Mouse (Mus musculus): ENCODE data around the gene Gpbar1. TPM values are rescaled to one million over a fixed set of nuclear protein-coding genes. Genes with fewer than 3 reads are reported as not detected.

Gene Gpbar1
- polyA plus RNA-seq (2016; fragmentation: Nextera tagmentation; extraction: Ambion mirVana) = 0.37 and 0.41 TPM in 2 replicates

DNA sequence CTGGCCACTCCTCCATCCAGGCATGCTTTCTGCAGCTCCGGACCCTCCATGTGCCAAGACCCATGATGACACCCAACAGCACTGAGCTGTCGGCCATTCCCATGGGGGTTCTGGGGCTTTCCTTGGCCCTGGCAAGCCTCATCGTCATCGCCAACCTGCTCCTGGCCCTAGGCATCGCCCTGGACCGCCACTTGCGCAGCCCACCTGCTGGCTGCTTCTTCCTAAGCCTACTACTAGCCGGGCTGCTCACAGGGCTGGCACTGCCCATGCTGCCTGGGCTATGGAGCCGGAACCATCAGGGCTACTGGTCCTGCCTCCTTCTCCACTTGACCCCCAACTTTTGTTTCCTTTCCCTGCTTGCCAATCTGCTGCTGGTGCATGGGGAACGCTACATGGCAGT is at the start of gene Gpbar1:
TSS of gene Gpbar1 (plus strand) at position 13 of the 400 bp plus-strand sequence.
- 90% methylated on average over 10 of the region's 10 CpGs for WGBS
- ATAC-seq (ENCODE audit: insufficient number of reproducible peaks, low FRiP score) = no peak
- H3K9ac ChIP-seq = no peak within 1 kb of the TSS; the same call in 1 of the 2 replicates
- no peak within 1 kb of the TSS for H3K4me3 ChIP-seq
- H3K36me3 ChIP-seq = peaks cover 48% of the 10 kb centered on the region
- H3K9me3 ChIP-seq (replicated peaks) = no peaks in the 10 kb centered on the region
- no peaks in the 10 kb centered on the region for H3K27me3 ChIP-seq (replicated peaks)
- H3K27ac ChIP-seq (ENCODE audit: poor library complexity, severe bottlenecking) = no peak within 1 kb of the TSS
- no peak within 1 kb of the TSS for H3K4me2 ChIP-seq
- H3K4me1 ChIP-seq (replicated peaks) = peaks cover 71% of the 10 kb centered on the region

DNA sequence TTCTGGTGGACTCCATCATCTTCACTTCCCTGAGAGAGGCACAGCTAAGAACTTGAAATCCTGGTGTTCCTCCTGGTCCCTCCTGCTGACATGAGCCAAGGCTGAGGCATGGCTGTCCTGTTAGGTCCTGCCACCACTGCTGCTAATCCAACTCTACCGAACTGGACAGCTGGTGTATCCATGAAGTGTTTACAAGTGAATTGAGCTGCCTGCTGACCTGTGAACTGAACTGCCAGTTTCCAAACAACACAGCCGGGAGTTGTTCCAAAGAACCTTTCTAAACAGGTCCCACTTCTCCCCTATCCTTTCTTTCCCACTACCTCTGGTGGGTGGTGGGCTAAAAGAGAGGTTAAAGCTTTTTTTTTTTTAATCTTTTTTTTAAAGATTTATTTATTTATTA is 48.4 kb upstream of the Gpbar1 start:
- Histone ChIP-seq H3K36me3 (no peaks in the 10 kb centered on the region), H3K9me3 (replicated peaks) (no peaks in the 10 kb centered on the region), H3K4me1 (replicated peaks) (peaks cover 7% of the 10 kb centered on the region; the same call in 1 of the 2 replicates), H3K4me2 (no peak overlapping the region), H3K27ac (ENCODE audit: poor library complexity, severe bottlenecking) (no peak overlapping the region), H3K4me3 (no peak overlapping the region), H3K9ac (no peak overlapping the region), H3K27me3 (replicated peaks) (no peaks in the 10 kb centered on the region)
- WGBS = 77% methylated on average over 2 of the region's 2 CpGs
- ATAC-seq (ENCODE audit: insufficient number of reproducible peaks, low FRiP score) = no peak

- no peak for ATAC-seq (ENCODE audit: insufficient number of reproducible peaks, low FRiP score)
- Histone ChIP-seq H3K4me2 (no peak overlapping the region), H3K4me1 (replicated peaks) (peaks cover 7% of the 10 kb centered on the region; the same call in 1 of the 2 replicates), H3K9ac (no peak overlapping the region), H3K27ac (ENCODE audit: poor library complexity, severe bottlenecking) (no peak overlapping the region), H3K9me3 (replicated peaks) (no peaks in the 10 kb centered on the region), H3K27me3 (replicated peaks) (no peaks in the 10 kb centered on the region), H3K36me3 (no peaks in the 10 kb centered on the region), H3K4me3 (no peak overlapping the region)
- WGBS = no CpG with 5 or more reads among the region's 1 CpGs
Observed at GRCm38 (mm10) chr1:74230992-74231391, 47.4 kb upstream of the Gpbar1 start.

DNA sequence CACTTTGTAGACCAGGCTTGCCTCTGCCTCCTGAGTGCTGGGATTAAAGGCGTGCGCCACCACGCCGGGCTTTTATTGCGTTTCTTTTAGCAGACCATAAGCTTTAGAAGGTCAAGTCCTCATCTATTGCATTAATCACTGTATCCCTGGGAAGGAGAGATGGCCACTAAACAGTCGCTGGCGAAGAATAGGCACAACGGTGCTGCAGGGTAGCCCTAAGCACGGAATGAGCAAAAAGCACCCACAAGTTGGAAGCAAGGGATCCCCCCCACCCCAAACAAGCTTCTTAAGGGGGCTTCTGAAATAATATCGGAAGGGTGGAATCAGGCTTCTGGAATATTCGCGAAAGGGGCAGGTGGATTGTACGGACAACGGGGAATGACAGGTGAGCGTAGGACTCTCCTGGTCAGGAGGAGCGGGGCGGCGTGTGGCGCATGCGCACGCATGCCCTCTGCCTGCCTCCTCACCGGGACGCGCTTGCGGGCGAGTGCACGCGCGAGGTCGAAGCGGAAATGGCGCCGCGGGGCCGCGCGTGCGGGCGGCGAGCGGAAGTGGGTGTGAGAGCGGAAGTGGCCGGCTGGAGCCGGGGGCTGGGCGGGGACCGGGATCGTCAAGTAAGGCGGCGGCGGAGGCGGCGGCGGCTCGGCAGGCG is 42.3 kb upstream of the Gpbar1 start, which contains the start of gene Arpc2:
TSS of gene Arpc2 (plus strand) at position 147 of the 652 bp plus-strand sequence.
- Histone ChIP-seq H3K9ac (peak within 1 kb of the TSS; percentile 99), H3K36me3 (no peaks in the 10 kb centered on the region), H3K27me3 (replicated peaks) (no peaks in the 10 kb centered on the region), H3K9me3 (replicated peaks) (no peaks in the 10 kb centered on the region), H3K4me2 (peak within 1 kb of the TSS; percentile 91), H3K4me1 (replicated peaks) (peaks cover 32% of the 10 kb centered on the region), H3K27ac (ENCODE audit: poor library complexity, severe bottlenecking) (peak within 1 kb of the TSS; percentile 97), H3K4me3 (peak within 1 kb of the TSS; percentile 95)
- ATAC-seq (ENCODE audit: insufficient number of reproducible peaks, low FRiP score) = peak; percentile 93
- 2% methylated on average over 44 of the region's 55 CpGs for WGBS

GRCm38 (mm10) chr1:74236590-74237317 is 41.6 kb upstream of the Gpbar1 start:
- ATAC-seq (ENCODE audit: insufficient number of reproducible peaks, low FRiP score) = peak; percentile 54
- WGBS = under 1% methylated on average over 46 of the region's 57 CpGs
- Histone ChIP-seq H3K9ac (peak overlapping the region; percentile 99), H3K27me3 (replicated peaks) (no peaks in the 10 kb centered on the region), H3K9me3 (replicated peaks) (no peaks in the 10 kb centered on the region), H3K4me3 (peak overlapping the region; percentile 95), H3K4me1 (replicated peaks) (peaks cover 36% of the 10 kb centered on the region), H3K4me2 (peak overlapping the region; percentile 91), H3K27ac (ENCODE audit: poor library complexity, severe bottlenecking) (peak overlapping the region; percentile 97), H3K36me3 (no peaks in the 10 kb centered on the region)

DNA sequence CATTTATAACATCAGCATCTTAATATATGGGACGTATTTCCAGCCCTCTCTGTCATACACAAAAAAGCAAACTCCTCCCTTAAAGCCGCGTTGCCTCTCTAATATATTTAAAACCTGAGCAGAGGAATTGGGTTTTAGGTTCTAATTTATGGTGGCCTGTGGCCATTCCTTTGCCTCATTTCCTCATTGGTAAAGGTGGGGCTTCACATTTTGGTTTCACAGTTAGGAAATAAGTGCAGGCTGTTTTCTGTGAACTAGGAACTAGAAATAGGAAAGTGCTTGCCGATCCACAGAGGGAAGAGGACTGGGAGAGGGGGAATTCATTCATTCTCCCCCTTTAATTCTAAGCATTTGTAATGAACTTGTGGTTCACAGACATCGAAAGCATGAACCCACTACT is 40.7 kb upstream of the Gpbar1 start:
- 28% methylated on average over 5 of the region's 5 CpGs for WGBS
- Histone ChIP-seq H3K4me1 (replicated peaks) (peaks cover 43% of the 10 kb centered on the region), H3K36me3 (no peaks in the 10 kb centered on the region), H3K9me3 (replicated peaks) (no peaks in the 10 kb centered on the region), H3K9ac (peak overlapping the region; percentile 99), H3K4me3 (peak overlapping the region; percentile 95), H3K4me2 (peak overlapping the region; percentile 91), H3K27ac (ENCODE audit: poor library complexity, severe bottlenecking) (peak overlapping the region; percentile 97), H3K27me3 (replicated peaks) (no peaks in the 10 kb centered on the region)
- no peak for ATAC-seq (ENCODE audit: insufficient number of reproducible peaks, low FRiP score)

DNA sequence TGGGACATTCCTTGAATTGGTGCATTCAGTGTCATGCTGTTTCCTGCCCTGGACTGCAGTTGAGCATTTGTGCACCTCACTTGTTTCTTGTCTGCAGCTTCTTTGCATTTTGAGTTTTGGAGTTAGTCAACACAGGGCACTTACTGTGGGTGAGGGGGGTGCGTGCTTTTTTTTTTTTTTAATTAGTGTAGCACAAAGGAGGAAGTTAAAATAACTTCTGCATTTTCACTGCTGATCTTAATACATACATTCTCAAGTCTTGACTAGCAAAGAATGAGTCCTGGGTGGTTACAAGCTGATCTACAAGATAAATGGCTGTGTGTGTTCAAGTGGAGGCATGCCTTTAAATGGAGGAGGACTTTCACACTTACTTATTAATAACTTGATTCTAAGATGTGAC is 40.2 kb upstream of the Gpbar1 start:
- peak overlapping the region; percentile 97 for H3K27ac ChIP-seq (ENCODE audit: poor library complexity, severe bottlenecking)
- no peaks in the 10 kb centered on the region for H3K27me3 ChIP-seq (replicated peaks)
- no peak for ATAC-seq (ENCODE audit: insufficient number of reproducible peaks, low FRiP score)
- H3K9me3 ChIP-seq (replicated peaks) = no peaks in the 10 kb centered on the region
- peak overlapping the region; percentile 91 for H3K4me2 ChIP-seq
- H3K36me3 ChIP-seq = no peaks in the 10 kb centered on the region
- 58% methylated on average over 1 of the region's 1 CpGs for WGBS
- peaks cover 47% of the 10 kb centered on the region for H3K4me1 ChIP-seq (replicated peaks)
- H3K9ac ChIP-seq = peak overlapping the region; percentile 99
- peak overlapping the region; percentile 95 for H3K4me3 ChIP-seq

DNA sequence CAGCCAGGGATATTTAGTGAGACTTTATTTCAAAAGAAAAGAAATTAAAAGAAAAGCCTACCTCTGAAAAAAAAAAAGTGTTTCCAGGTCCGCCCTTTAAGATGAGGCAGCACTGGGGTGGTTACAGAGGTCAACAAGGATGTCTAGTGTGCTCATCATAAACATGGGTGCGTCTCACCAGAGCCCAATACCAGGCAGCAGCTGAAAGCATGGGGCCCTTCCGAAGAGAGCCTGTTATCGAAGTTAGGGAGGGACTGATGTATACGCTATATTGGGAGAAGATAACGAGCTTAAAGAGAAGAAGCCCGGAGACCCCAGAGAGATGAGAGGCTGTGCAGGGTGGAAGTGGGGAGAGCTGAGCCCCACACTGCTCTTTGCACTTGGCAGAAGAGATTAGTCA is 39.2 kb upstream of the Gpbar1 start:
- H3K9me3 ChIP-seq (replicated peaks) = no peaks in the 10 kb centered on the region
- H3K4me3 ChIP-seq = peak overlapping the region; percentile 95
- H3K27me3 ChIP-seq (replicated peaks) = no peaks in the 10 kb centered on the region
- H3K36me3 ChIP-seq = no peaks in the 10 kb centered on the region
- H3K27ac ChIP-seq (ENCODE audit: poor library complexity, severe bottlenecking) = peak overlapping the region; percentile 93
- WGBS = 7% methylated on average over 7 of the region's 7 CpGs
- H3K4me2 ChIP-seq = peak overlapping the region; percentile 91
- no peak for ATAC-seq (ENCODE audit: insufficient number of reproducible peaks, low FRiP score)
- peak overlapping the region; percentile 59 for H3K9ac ChIP-seq
- H3K4me1 ChIP-seq (replicated peaks) = peaks cover 58% of the 10 kb centered on the region

DNA sequence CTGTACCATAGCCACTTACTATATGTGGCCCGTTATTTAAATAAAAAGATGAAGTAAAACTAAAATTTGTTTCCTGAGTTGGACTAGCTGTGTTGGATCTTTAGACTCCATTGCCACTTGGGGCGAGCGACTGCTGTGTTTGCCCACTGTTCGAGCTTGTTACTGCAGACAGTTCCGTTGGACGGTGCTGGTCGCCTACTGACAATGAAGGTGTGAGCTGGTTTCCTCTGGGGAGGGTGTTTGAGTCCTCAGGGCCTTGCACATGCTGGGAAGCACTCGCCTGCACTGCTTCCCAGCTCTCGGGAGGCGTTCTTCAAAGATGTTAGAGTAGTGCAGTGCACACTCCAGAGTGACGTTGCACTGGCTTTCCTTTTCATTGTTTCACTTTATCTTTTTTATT is 38.7 kb upstream of the Gpbar1 start:
- Histone ChIP-seq H3K9ac (peak overlapping the region; percentile 59), H3K36me3 (no peaks in the 10 kb centered on the region), H3K27ac (ENCODE audit: poor library complexity, severe bottlenecking) (peak overlapping the region; percentile 93), H3K4me3 (peak overlapping the region; percentile 95), H3K4me1 (replicated peaks) (peaks cover 62% of the 10 kb centered on the region), H3K27me3 (replicated peaks) (no peaks in the 10 kb centered on the region), H3K9me3 (replicated peaks) (no peaks in the 10 kb centered on the region), H3K4me2 (peak overlapping the region; percentile 91)
- ATAC-seq (ENCODE audit: insufficient number of reproducible peaks, low FRiP score) = no peak
- WGBS = 19% methylated on average over 11 of the region's 11 CpGs

DNA sequence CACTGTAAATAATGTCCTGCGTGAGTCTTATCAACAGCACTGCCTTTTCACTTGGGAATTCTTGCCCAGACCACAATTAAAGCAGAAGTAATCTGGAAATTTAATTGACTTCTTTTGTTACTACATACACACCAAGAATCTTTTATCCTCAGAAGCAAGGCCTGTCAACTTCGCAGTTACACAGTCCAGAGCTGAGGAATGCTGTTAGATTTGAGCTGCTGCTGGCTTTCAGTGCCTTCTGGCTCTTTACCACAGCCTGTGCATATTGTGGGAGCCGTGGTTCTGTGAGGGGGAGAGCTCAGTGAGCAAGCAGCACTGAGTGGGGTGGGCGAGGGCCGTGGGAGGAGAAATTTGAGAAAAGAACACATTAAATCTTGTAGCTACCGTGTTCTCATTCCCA is 38.0 kb upstream of the Gpbar1 start:
- 0 out of 2 replicates have a peak overlapping the region, but pooled peaks have one; percentile 15 for H3K4me3 ChIP-seq
- peaks cover 69% of the 10 kb centered on the region for H3K4me1 ChIP-seq (replicated peaks)
- H3K4me2 ChIP-seq = peak overlapping the region; percentile 50
- no peak for ATAC-seq (ENCODE audit: insufficient number of reproducible peaks, low FRiP score)
- H3K27me3 ChIP-seq (replicated peaks) = no peaks in the 10 kb centered on the region
- no peaks in the 10 kb centered on the region for H3K9me3 ChIP-seq (replicated peaks)
- H3K9ac ChIP-seq = peak overlapping the region; percentile 64
- H3K27ac ChIP-seq (ENCODE audit: poor library complexity, severe bottlenecking) = peak overlapping the region; percentile 93
- WGBS = 19% methylated on average over 6 of the region's 6 CpGs
- H3K36me3 ChIP-seq = no peaks in the 10 kb centered on the region

- Histone ChIP-seq H3K9me3 (replicated peaks) (no peaks in the 10 kb centered on the region), H3K4me2 (peak overlapping the region; percentile 50), H3K4me1 (replicated peaks) (peaks cover 72% of the 10 kb centered on the region), H3K4me3 (0 out of 2 replicates have a peak overlapping the region, but pooled peaks have one; percentile 15), H3K9ac (peak overlapping the region; percentile 64; the same call in 1 of the 2 replicates), H3K36me3 (peaks cover under 1% of the 10 kb centered on the region; the same call in 1 of the 2 replicates), H3K27me3 (replicated peaks) (no peaks in the 10 kb centered on the region), H3K27ac (ENCODE audit: poor library complexity, severe bottlenecking) (peak overlapping the region; percentile 93)
- 41% methylated on average over 4 of the region's 4 CpGs for WGBS
- no peak for ATAC-seq (ENCODE audit: insufficient number of reproducible peaks, low FRiP score)
Observed at GRCm38 (mm10) chr1:74240832-74241231, 37.5 kb upstream of the Gpbar1 start.

Data from heart, embryonic 12.5 days (tissue).